Mouse (Mus musculus) thymus, adult 2 months (tissue): ENCODE data around the gene Col6a1.

ENCODE experiments used
- CTCF ChIP-seq: fragments of 200-500 bp; IDR thresholded peaks from 2 replicates; pipeline ENCODE4 v1.5.1; 2012; ENCODE audit warnings: mild to moderate bottlenecking, control low read depth, low read length, moderate library complexity, borderline replicate concordance; ENCODE audit not compliant: control insufficient read depth, poor library complexity, insufficient read depth; ENCODE audit errors: extremely low read depth
- POLR2A ChIP-seq: fragments of 200-500 bp; IDR thresholded peaks from 2 replicates; pipeline ENCODE4 v1.6.1; 2012; ENCODE audit warnings: mild to moderate bottlenecking, low read length, control low read depth, moderate library complexity; ENCODE audit not compliant: control insufficient read depth, poor library complexity, insufficient read depth; ENCODE audit errors: extremely low read depth

GRCm38 (mm10) chr10:76667197-76667805 lies 58.7 kb downstream of the Col6a1 start:
- TF ChIP-seq CTCF (no peak), POLR2A (no peak)
